Mouse (Mus musculus): ENCODE data around the gene Polr1e. TPM values are rescaled to one million over a fixed set of nuclear protein-coding genes. Genes with fewer than 3 reads are reported as not detected.

The Polr1e gene
- 10 to 100 TPM; 14.2 to 17.2 TPM for total RNA-seq (2023)

GRCm38 (mm10) chr4:45018452-45018980 is at the start of gene Polr1e:
TSS of gene Polr1e (plus strand) at chr4:45018583.

GRCm38 (mm10) chr4:44981280-44981973 is 37.0 kb upstream of the Polr1e start, which contains the start of gene Grhpr:
TSS of gene Grhpr (plus strand) at chr4:44981395.

GRCm38 (mm10) chr4:45012105-45012975 is 6.0 kb upstream of the Polr1e start, which contains the start of gene Zbtb5:
TSS of gene Zbtb5 (minus strand) at chr4:45012412.

GRCm38 (mm10) chr4:45084021-45084894 is 65.9 kb downstream of the Polr1e start, which contains the start of gene Fbxo10:
TSS of gene Fbxo10 (minus strand) at chr4:45084604.

Other genes starting within 250 kb of the Polr1e start
- gene Grhpr, start 37.2 kb upstream of the Polr1e start, total RNA-seq (2023) = 1 to 10 TPM; 2.5 to 3.5 TPM
- gene Zbtb5, start 6.2 kb upstream of the Polr1e start, total RNA-seq (2023) = 1 to 10 TPM; 7.8 TPM
- 1 to 10 TPM; 3.3 to 3.8 TPM for gene Fbxo10, start 66.0 kb downstream of the Polr1e start, total RNA-seq (2023)
- 10 to 100 TPM; 41.1 to 47.2 TPM for gene Tomm5, start 89.5 kb downstream of the Polr1e start, total RNA-seq (2023)
- gene Frmpd1, start 166.3 kb downstream of the Polr1e start, total RNA-seq (2023) = not detected